Mouse (Mus musculus): ENCODE data around the gene Sp7. TPM values are rescaled to one million over a fixed set of nuclear protein-coding genes. Genes with fewer than 3 reads are reported as not detected.

The Sp7 gene
- polyA plus RNA-seq, 1 experiment from 2014 or later: 0.55 TPM

DNA sequence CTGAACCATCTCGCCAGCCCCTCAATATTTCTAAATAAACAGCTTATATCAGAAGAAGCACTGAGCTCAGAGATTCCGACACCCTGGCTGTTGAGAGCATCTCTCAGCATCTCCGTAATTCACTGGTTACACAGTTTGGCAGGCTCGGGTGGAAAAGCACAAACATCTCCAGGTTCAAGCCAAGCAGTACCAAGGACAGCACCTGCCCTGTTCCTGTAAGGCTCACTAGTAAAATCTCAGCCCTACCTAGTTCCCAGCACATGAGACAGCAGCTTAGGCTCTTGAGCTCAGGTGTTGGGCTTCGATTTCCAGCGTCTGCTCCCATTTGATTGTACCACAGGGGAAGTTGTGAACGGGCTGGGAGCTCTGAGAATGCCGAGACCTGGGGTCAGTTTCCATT, 31.7 kb downstream of the Sp7 start:
- Histone ChIP-seq H3K27me3 (no peaks in the 10 kb centered on the region), H3K27ac (no peak overlapping the region), H3K9ac (no peak overlapping the region), H3K36me3 (peaks cover 71% of the 10 kb centered on the region), H3K4me3 (no peak overlapping the region), H3K4me2 (no peak overlapping the region), H3K9me3 (no peaks in the 10 kb centered on the region), H3K4me1 (peaks cover 21% of the 10 kb centered on the region)
- ATAC-seq (ENCODE audit: borderline replicate concordance, extremely low read depth, low FRiP score, low TSS enrichment): no peak
- WGBS: 81% methylated on average over 8 of the region's 8 CpGs

DNA sequence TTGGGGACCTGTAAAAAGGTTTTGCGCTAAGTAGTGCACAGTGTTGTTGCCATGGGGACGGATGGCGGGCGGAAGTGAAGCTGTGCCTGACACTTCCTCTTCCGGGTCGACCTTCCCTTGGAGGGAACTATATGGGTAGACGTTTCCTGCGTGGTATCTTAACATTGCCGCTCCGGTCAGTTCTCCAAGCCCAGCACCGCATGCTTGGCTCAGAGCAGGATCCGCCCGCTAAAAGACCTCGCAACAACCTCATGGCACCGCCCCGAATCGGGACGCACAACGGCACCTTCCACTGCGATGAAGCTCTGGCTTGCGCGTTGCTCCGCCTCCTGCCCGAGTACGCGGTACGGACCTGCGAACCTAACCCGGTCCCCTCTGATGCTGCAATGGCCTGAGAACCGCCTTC, 35.4 kb downstream of the Sp7 start, which contains the start of gene Myg1:
TSS of gene Myg1 (plus strand) at position 100 of the 406 bp plus-strand sequence.
- peaks cover 29% of the 10 kb centered on the region for H3K4me1 ChIP-seq
- peak within 1 kb of the TSS; percentile 63 for H3K4me3 ChIP-seq
- peak within 1 kb of the TSS; percentile 69 for H3K4me2 ChIP-seq
- under 1% methylated on average over 30 of the region's 30 CpGs for WGBS
- H3K9me3 ChIP-seq: no peaks in the 10 kb centered on the region
- H3K27me3 ChIP-seq: no peaks in the 10 kb centered on the region
- H3K9ac ChIP-seq: peak within 1 kb of the TSS; percentile 65
- peak; percentile 92; the same call in 1 of the 2 replicates for ATAC-seq (ENCODE audit: borderline replicate concordance, extremely low read depth, low FRiP score, low TSS enrichment)
- H3K36me3 ChIP-seq: peaks cover 55% of the 10 kb centered on the region
- H3K27ac ChIP-seq: peak within 1 kb of the TSS; percentile 72

DNA sequence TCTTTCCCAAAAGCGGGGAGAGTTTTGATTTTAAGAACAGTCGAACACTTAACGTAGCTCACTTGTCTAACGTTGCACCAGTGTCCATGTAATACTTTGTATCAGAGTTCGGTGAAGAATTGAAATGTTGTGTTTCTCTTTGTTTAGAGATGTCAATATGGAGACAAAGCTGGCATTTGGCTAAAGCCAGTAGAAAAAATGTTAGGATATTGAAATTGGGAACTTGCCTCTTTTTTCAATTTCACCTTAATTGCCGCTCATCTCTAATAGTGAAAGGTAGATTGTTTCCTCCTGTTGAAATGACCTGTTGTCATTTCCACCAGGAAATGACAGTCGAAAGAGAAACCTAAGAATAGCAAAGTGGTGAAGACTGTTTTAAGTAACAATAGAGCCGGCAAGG, 40.1 kb downstream of the Sp7 start:
- no peaks in the 10 kb centered on the region for H3K9me3 ChIP-seq
- peaks cover 20% of the 10 kb centered on the region for H3K4me1 ChIP-seq
- peak overlapping the region; percentile 90 for H3K4me3 ChIP-seq
- H3K4me2 ChIP-seq: peak overlapping the region; percentile 75
- no peaks in the 10 kb centered on the region for H3K27me3 ChIP-seq
- H3K9ac ChIP-seq: peak overlapping the region; percentile 85
- H3K36me3 ChIP-seq: peaks cover 45% of the 10 kb centered on the region
- no peak overlapping the region for H3K27ac ChIP-seq
- WGBS: 51% methylated on average over 8 of the region's 8 CpGs
- no peak for ATAC-seq (ENCODE audit: borderline replicate concordance, extremely low read depth, low FRiP score, low TSS enrichment)

DNA sequence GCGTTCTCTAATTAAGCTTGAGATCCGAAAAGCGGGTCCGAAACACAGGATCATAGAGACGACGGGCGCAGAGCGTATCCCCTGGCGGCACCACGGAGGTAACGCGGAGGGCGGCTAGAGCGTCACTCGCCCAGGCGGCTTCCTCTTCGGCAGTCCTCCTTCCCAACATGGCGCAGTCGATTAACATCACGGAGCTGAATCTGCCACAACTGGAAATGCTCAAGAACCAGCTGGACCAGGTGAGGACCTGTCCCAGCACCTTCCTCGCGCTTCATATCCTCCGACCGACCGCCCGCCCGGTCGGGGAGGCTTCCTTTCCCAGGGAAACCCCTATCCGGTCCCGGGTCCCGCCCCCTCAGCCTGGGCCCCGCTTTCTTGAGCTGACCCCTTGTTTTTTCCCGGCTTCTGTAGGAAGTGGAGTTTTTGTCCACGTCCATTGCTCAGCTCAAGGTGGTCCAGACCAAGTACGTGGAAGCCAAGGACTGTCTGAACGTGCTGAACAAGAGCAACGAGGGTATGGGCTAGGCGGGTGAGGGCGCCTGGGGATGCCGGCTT, 40.9 kb downstream of the Sp7 start, which contains the start of gene Pfdn5:
TSS of gene Pfdn5 (plus strand) at position 95 of the 555 bp plus-strand sequence.
- no peaks in the 10 kb centered on the region for H3K9me3 ChIP-seq
- peak within 1 kb of the TSS; percentile 85 for H3K9ac ChIP-seq
- no peaks in the 10 kb centered on the region for H3K27me3 ChIP-seq
- peaks cover 16% of the 10 kb centered on the region for H3K4me1 ChIP-seq
- ATAC-seq (ENCODE audit: borderline replicate concordance, extremely low read depth, low FRiP score, low TSS enrichment): peak; percentile 87
- H3K27ac ChIP-seq: peak within 1 kb of the TSS; percentile 71
- H3K36me3 ChIP-seq: peaks cover 53% of the 10 kb centered on the region
- peak within 1 kb of the TSS; percentile 90 for H3K4me3 ChIP-seq
- 0% methylated on average over 40 of the region's 40 CpGs for WGBS
- peak within 1 kb of the TSS; percentile 75 for H3K4me2 ChIP-seq

DNA sequence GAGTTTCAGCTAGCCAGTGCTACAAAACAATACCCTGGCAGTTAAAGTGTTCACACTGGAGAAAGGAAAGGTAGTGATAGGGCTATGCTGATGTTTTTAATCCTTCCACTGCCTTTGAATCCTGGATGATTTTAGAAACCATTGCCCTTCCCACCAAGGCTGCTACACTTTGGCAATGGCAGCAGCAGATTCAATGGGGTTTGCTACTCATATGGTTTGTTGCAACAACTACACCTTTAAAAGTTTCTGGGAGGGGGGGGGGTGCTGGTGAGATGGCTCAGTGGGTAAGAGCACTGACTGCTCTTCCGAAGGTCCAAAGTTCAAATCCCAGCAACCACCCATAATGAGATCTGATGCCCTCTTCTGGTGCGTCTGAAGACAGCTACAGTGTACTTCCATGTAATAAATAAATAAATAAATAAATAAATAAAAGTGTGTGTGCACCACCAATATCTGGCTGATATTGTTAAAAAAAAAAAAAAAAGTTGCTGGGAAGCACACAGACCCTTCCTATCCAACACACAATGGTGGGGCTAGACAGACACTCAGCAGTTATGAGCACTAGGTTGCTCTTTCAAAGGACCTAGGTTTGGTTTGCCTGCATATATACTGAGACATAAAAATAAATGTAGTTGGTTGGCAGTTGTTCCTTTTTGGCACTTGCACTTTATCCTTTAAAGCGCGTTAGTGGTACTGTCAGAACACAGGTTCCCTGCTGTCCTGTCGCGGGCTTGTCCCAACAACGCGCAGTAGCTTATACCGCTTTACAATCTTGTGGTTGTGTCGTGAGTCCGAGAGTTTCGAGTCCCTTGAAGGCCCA, 42.1 kb downstream of the Sp7 start:
- Histone ChIP-seq H3K4me3 (peak overlapping the region; percentile 90; the same call in 1 of the 2 replicates), H3K36me3 (peaks cover 57% of the 10 kb centered on the region)
- 70% methylated on average over 12 of the region's 12 CpGs for WGBS

DNA sequence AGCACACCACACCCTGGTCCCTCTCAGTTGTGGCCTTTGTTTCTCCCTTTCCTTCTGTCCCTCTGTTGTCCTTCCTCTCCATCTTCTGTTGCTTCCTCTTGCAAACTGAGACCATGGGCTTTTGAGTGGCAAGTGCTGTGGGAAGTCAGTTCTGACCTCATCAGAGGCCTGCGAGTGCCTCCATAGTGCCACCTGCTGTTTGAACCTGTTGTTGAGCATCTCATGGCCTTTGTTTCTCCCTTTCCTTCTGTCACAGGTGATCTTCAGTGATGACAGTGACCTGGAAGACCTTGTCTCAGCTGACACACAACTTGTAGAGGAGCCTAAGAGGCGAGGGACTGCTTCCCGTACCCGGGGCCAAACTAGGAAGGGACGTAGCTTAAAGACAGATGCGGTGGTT, 50.7 kb downstream of the Sp7 start:
- no peak for ATAC-seq (ENCODE audit: borderline replicate concordance, extremely low read depth, low FRiP score, low TSS enrichment)
- no peaks in the 10 kb centered on the region for H3K27me3 ChIP-seq
- H3K4me2 ChIP-seq: no peak overlapping the region
- no peak overlapping the region for H3K27ac ChIP-seq
- H3K36me3 ChIP-seq: peaks cover 91% of the 10 kb centered on the region
- no peaks in the 10 kb centered on the region for H3K4me1 ChIP-seq
- H3K9ac ChIP-seq: no peak overlapping the region
- no peaks in the 10 kb centered on the region for H3K9me3 ChIP-seq
- 84% methylated on average over 6 of the region's 6 CpGs for WGBS
- no peak overlapping the region for H3K4me3 ChIP-seq

More for the DNA sequence above, 42.1 kb downstream of the Sp7 start:
- H3K9ac ChIP-seq: no peak overlapping the region
- peak overlapping the region; percentile 75 for H3K4me2 ChIP-seq
- peaks cover 10% of the 10 kb centered on the region for H3K4me1 ChIP-seq
- no peak overlapping the region for H3K27ac ChIP-seq
- no peaks in the 10 kb centered on the region for H3K27me3 ChIP-seq
- H3K9me3 ChIP-seq: no peaks in the 10 kb centered on the region
- ATAC-seq (ENCODE audit: borderline replicate concordance, extremely low read depth, low FRiP score, low TSS enrichment): no peak

DNA sequence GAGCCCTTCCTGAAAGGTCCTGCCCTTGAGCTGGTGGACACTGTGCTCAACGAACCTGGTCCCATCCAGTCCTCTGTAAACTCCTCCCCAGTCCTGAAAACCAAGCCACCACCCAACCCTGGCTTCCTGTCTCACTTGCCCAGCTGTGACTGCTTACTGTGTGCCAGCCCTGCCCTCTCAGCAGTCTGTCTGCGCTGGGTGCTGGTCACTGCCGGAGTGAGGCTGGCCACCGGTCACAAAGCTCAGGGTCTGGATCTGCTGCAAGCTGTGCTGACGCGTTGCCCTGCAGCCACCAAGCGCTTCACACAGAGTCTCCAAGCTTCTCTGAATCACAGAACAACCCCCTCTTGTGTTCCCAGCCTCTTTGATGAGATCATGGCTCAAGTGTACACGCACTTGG, 51.7 kb downstream of the Sp7 start:
- Histone ChIP-seq H3K4me3 (no peak overlapping the region), H3K9ac (no peak overlapping the region), H3K4me1 (no peaks in the 10 kb centered on the region), H3K9me3 (no peaks in the 10 kb centered on the region), H3K36me3 (peaks cover 89% of the 10 kb centered on the region), H3K4me2 (no peak overlapping the region), H3K27me3 (no peaks in the 10 kb centered on the region), H3K27ac (no peak overlapping the region)
- ATAC-seq (ENCODE audit: borderline replicate concordance, extremely low read depth, low FRiP score, low TSS enrichment): no peak
- 84% methylated on average over 8 of the region's 8 CpGs for WGBS

DNA sequence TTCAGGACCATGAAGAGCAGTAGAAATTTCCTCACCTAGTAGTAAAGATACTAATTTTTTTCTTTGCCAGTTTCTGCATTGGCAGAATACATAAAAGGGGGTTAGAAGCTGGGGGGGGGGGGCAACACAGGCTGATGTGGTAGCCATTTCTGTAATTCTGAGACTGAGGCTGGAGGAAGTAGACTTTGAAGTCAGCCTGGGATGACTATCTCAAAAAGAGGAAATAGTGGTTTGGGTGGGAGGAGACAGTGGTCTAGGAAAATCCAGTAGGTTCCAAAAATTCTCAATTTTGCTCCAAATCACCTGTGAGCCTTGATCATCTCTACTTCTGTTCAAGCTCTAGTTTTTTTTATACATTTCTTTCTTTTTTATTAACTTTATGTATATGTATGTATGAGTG, 55.5 kb downstream of the Sp7 start:
- no peaks in the 10 kb centered on the region for H3K9me3 ChIP-seq
- H3K9ac ChIP-seq: no peak overlapping the region
- 0 out of 2 replicates have a peak overlapping the region, but pooled peaks have one; percentile 17 for H3K27ac ChIP-seq
- peaks cover 7% of the 10 kb centered on the region for H3K4me1 ChIP-seq
- H3K27me3 ChIP-seq: no peaks in the 10 kb centered on the region
- peaks cover 87% of the 10 kb centered on the region for H3K36me3 ChIP-seq
- no peak overlapping the region for H3K4me2 ChIP-seq
- H3K4me3 ChIP-seq: no peak overlapping the region
- no peak for ATAC-seq (ENCODE audit: borderline replicate concordance, extremely low read depth, low FRiP score, low TSS enrichment)

DNA sequence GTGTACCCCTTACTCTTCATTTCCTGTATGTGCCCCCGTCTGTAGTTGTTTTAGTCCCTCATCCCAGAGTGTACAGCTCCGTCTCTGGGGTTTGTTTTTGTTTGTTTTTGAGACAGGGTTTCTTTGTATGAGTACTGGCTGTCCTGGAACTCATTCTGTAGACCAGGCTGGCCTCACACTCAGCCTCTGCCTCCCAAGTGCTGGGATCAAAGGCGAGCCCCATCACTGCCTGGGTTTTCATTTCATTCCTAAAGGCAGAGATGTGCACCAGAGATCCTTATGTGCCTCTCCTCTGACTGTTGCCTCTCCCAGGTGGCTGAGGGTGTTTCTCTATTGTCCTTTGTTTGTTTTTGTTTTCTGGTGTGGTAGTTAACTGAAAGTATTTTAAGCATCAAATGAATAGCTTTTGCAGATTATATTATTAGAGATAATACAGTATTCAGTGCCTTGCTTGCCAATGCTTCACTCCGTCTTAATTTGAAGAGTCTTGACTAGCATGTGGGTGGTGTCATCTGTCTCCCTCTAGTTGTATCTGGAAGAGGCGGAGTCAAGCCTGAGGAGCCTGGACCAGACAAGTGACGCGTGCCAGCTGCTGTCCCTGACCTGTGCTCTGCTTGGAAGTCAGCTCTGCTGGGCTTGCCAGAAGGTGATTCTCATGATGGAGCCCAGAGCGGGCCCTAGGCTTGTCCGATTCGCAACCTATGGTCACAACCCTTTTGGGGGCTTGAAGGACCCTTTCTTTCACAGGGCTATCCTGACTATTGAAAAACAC, 56.7 kb downstream of the Sp7 start:
- H3K36me3 ChIP-seq: peaks cover 87% of the 10 kb centered on the region
- peak; percentile 93 for ATAC-seq (ENCODE audit: borderline replicate concordance, extremely low read depth, low FRiP score, low TSS enrichment)
- no peaks in the 10 kb centered on the region for H3K9me3 ChIP-seq
- H3K9ac ChIP-seq: no peak overlapping the region
- H3K4me3 ChIP-seq: no peak overlapping the region
- H3K27me3 ChIP-seq: no peaks in the 10 kb centered on the region
- H3K4me1 ChIP-seq: peaks cover 7% of the 10 kb centered on the region
- H3K4me2 ChIP-seq: no peak overlapping the region
- peak overlapping the region; percentile 69 for H3K27ac ChIP-seq
- 43% methylated on average over 10 of the region's 10 CpGs for WGBS

DNA sequence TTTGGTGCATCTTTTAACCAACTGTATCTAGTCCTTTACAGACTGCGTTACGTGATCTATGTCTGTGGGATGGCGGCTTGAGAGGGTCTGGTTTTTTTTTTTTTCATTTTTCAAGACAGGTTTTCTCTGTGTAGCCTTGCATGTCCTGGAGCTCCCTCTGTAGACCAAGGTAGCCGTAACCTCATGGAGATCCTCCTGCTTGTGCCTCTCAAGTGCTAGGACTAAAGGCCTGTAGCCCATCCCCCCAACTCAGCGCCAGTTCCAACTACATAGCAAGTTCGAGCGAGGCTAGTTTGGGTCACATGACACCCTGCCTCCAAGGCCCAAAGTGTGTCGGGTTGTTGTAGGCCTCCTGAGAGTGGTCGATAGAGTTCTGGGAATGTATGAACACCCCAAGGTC, 58.3 kb downstream of the Sp7 start:
- no peaks in the 10 kb centered on the region for H3K9me3 ChIP-seq
- H3K27ac ChIP-seq: 0 out of 2 replicates have a peak overlapping the region, but pooled peaks have one; percentile 12
- peaks cover 7% of the 10 kb centered on the region for H3K4me1 ChIP-seq
- H3K9ac ChIP-seq: no peak overlapping the region
- WGBS: 77% methylated on average over 9 of the region's 9 CpGs
- no peak overlapping the region for H3K4me3 ChIP-seq
- H3K4me2 ChIP-seq: no peak overlapping the region
- no peaks in the 10 kb centered on the region for H3K27me3 ChIP-seq
- no peak for ATAC-seq (ENCODE audit: borderline replicate concordance, extremely low read depth, low FRiP score, low TSS enrichment)
- peaks cover 87% of the 10 kb centered on the region for H3K36me3 ChIP-seq

Measured in lung, embryonic 15.5 days (tissue).